Mouse (Mus musculus) small intestine, adult 2 months (tissue): ENCODE data around the gene Nfkbie.

Experiments
- CTCF ChIP-seq: fragments of 200-500 bp; IDR thresholded peaks from 2 replicates; pipeline ENCODE4 v1.5.1; 2012; ENCODE audit warnings: low read depth, mild to moderate bottlenecking, control low read depth, inconsistent platforms, low read length, moderate library complexity, mixed read lengths; ENCODE audit not compliant: insufficient replicate concordance, insufficient read length; ENCODE audit errors: extremely low read depth
- POLR2A ChIP-seq: fragments of 200-500 bp; IDR thresholded peaks from 2 replicates; pipeline ENCODE4 v1.6.1; 2012; ENCODE audit warnings: low read depth, mild to moderate bottlenecking, control low read depth, inconsistent platforms, low read length, moderate library complexity

DNA sequence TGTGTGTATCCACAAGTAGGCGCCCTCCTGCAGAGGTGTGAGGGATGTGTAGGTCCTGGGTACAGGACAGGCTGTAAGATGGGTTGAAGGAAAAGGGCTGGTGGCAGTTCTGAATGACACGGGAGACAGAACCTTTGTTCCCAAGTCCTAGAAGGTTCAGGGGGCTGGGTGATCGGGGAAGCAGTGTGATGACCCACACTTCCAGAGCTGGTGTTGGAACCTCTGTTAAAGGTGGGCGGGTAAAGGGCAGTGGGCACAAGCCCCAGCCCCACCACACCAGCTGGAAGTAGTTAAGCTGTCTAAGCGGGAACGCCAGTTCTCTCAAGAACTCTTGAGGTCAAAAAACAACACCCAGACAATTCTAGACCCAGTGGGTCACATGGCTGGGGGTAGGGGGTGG is 34.9 kb downstream of the Nfkbie start:
- TF ChIP-seq CTCF, result no peak
- TF ChIP-seq POLR2A, result no peak
